Mouse (Mus musculus) small intestine, adult 2 months (tissue): ENCODE measurements around the gene Vps8.

Experiments
- CTCF ChIP-seq: fragments of 200-500 bp; IDR thresholded peaks from 2 replicates; pipeline ENCODE4 v1.5.1; 2012; ENCODE audit warnings: low read depth, mild to moderate bottlenecking, control low read depth, inconsistent platforms, low read length, moderate library complexity, mixed read lengths; ENCODE audit not compliant: insufficient replicate concordance, insufficient read length; ENCODE audit errors: extremely low read depth
- POLR2A ChIP-seq: fragments of 200-500 bp; IDR thresholded peaks from 2 replicates; pipeline ENCODE4 v1.6.1; 2012; ENCODE audit warnings: low read depth, mild to moderate bottlenecking, control low read depth, inconsistent platforms, low read length, moderate library complexity

DNA sequence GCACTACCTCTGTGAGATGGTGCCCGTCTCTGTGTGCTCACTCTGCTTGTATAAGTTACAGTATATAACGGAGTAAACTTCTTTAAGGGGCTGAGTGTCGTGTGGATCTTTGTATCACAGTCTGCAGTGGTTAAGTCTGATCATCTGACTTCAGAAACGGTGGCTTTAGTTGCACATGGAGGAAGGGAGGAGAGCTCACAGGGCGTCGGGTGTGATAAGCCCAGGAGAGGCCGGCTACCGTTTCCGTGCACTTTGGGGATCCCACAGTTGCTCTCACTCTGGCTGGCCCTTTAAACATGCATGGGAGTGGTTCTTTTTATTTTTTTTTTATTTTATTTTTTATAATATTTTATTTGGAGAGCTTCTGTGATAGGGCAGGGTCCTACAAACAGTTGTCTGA, 95.9 kb downstream of the Vps8 start:
- TF ChIP-seq CTCF: no peak
- TF ChIP-seq POLR2A: no peak
